Mouse (Mus musculus): ENCODE measurements around the gene Kank2. TPM values are rescaled to one million over a fixed set of nuclear protein-coding genes. Genes with fewer than 3 reads are reported as not detected.

The Kank2 gene
- polyA plus RNA-seq, 1 experiment from 2014 or later = 21.3 TPM

DNA sequence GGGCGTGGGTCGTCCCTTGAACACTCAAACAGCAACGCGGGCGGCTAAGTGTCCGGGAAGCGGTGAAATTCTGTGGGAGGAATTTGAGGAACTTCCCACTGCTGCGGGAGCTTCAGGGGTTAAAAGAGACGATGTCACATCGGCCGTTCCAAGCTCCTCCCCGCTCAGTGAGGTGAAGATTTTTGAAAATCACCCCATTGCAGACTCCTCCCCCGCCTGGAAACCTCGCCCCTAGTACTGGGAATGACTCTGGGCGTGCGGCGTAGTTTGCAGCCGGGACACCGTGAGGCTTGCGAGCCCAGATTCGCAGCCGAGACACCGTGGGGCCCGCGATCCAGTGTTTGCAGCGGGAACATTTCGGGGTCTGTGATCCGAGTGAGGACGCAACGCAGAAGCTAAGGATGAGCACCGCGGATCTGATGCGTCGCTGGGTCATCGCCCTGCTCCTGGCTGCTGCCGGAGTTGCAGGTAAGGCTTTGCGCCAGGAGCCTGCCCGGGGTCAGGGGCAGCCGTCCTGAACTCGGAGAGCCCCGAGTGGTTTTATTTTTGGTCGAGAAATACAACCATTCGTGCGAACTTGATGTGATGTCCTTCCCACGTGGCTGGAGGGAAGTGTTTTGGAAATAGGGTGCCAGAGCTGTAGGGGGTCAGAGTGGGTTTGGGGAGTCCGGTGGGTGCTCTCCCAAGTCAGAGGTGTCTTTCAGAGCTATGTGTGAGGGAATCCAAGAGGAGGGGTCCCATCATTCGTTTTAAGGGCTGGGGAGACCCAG is 75.0 kb downstream of the Kank2 start, which contains the start of gene Ldlr:
Gene Ldlr (plus strand): TSS at position 107 of the 770 bp plus-strand sequence.
- Histone ChIP-seq H3K9ac (peak within 1 kb of the TSS; percentile 78), H3K9me3 (no peaks in the 10 kb centered on the region), H3K27me3 (no peaks in the 10 kb centered on the region), H3K4me2 (replicated peaks) (peak within 1 kb of the TSS; percentile 81), H3K4me1 (peaks cover 23% of the 10 kb centered on the region), H3K27ac (peak within 1 kb of the TSS; percentile 95), H3K4me3 (peak within 1 kb of the TSS; percentile 76), H3K36me3 (peaks cover 19% of the 10 kb centered on the region)
- peak; percentile 85 for ATAC-seq (ENCODE audit: low FRiP score, low read depth)
- under 1% methylated on average over 47 of the region's 47 CpGs for WGBS

GRCm38 (mm10) chr9:21721036-21721435 is 77.5 kb downstream of the Kank2 start:
- Histone ChIP-seq H3K36me3 (no peaks in the 10 kb centered on the region), H3K4me3 (no peak overlapping the region), H3K4me2 (replicated peaks) (no peak overlapping the region), H3K27me3 (no peaks in the 10 kb centered on the region), H3K27ac (no peak overlapping the region), H3K9me3 (no peaks in the 10 kb centered on the region), H3K4me1 (peaks cover 19% of the 10 kb centered on the region), H3K9ac (0 out of 2 replicates have a peak overlapping the region, but pooled peaks have one; percentile 13)
- ATAC-seq (ENCODE audit: low FRiP score, low read depth) = no peak
- 70% methylated on average over 2 of the region's 2 CpGs for WGBS

DNA sequence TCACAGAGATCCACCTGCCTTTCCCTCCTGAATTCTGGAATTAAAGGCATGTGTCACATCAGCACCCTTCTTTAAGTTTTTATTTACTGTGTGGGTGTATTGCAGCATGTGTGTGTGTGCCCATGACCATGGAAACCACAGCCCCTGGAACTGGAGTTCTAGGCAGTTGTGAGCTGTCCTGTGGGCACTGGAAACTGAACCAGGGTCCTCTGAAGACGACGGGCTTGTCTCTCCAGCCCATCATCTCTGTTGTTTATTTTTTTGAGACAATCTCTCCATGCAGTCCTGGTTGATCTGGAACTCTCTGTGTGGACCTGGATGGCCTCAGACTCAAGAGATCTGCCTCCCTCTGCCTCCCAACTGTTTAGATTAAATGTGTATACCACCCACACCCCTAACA is 81.5 kb downstream of the Kank2 start:
- 83% methylated on average over 2 of the region's 2 CpGs for WGBS
- H3K4me3 ChIP-seq = no peak overlapping the region
- H3K36me3 ChIP-seq = peaks cover 3% of the 10 kb centered on the region; the same call in 1 of the 2 replicates
- no peaks in the 10 kb centered on the region for H3K27me3 ChIP-seq
- no peaks in the 10 kb centered on the region for H3K9me3 ChIP-seq
- H3K9ac ChIP-seq = no peak overlapping the region
- no peak overlapping the region for H3K27ac ChIP-seq
- ATAC-seq (ENCODE audit: low FRiP score, low read depth) = no peak
- no peak overlapping the region for H3K4me2 ChIP-seq (replicated peaks)
- peaks cover 3% of the 10 kb centered on the region; the same call in 1 of the 2 replicates for H3K4me1 ChIP-seq

Small RNA genes within 50 kb of the gene (microRNA-seq; reads per million reads assigned to microRNA genes)
- 7.0 reads per million, percentile 21 among the genes with 10 or more reads in this experiment for gene Mir7083

Other genes with a start within 250 kb of the Kank2 start
- gene Timm29, start 206.0 kb downstream of the Kank2 start, polyA plus RNA-seq (2015; fragmentation: Nextera tagmentation; extraction: Ambion mirVana) = 30.3 and 30.4 TPM in 2 replicates
- 23.9 and 27.5 TPM in 2 replicates for gene Yipf2, start 205.9 kb downstream of the Kank2 start, polyA plus RNA-seq (2015; fragmentation: Nextera tagmentation; extraction: Ambion mirVana)
- 91.8 and 99.5 TPM in 2 replicates for gene Smarca4, start 182.6 kb downstream of the Kank2 start, polyA plus RNA-seq (2015; fragmentation: Nextera tagmentation; extraction: Ambion mirVana)
- 30.8 and 31.2 TPM in 2 replicates for gene Ldlr, start 75.3 kb downstream of the Kank2 start, polyA plus RNA-seq (2015; fragmentation: Nextera tagmentation; extraction: Ambion mirVana)
- 109 and 117 TPM in 2 replicates for gene Spc24, start 38.4 kb downstream of the Kank2 start, polyA plus RNA-seq (2015; fragmentation: Nextera tagmentation; extraction: Ambion mirVana)
- gene Angptl8, start 36.8 kb upstream of the Kank2 start, polyA plus RNA-seq (2015; fragmentation: Nextera tagmentation; extraction: Ambion mirVana) = 0.67 and 0.91 TPM in 2 replicates
- gene Dock6, start 53.9 kb upstream of the Kank2 start, polyA plus RNA-seq (2015; fragmentation: Nextera tagmentation; extraction: Ambion mirVana) = 37.5 and 39.6 TPM in 2 replicates
- 14.0 and 15.5 TPM in 2 replicates for gene Rab3d, start 119.4 kb upstream of the Kank2 start, polyA plus RNA-seq (2015; fragmentation: Nextera tagmentation; extraction: Ambion mirVana)
- gene Ccdc159, start 128.7 kb upstream of the Kank2 start, polyA plus RNA-seq (2015; fragmentation: Nextera tagmentation; extraction: Ambion mirVana) = 5.1 and 6.2 TPM in 2 replicates
- gene Tmem205, start 128.8 kb upstream of the Kank2 start, polyA plus RNA-seq (2015; fragmentation: Nextera tagmentation; extraction: Ambion mirVana) = 41.3 and 46.5 TPM in 2 replicates
- gene Plppr2, start 138.3 kb upstream of the Kank2 start, polyA plus RNA-seq (2015; fragmentation: Nextera tagmentation; extraction: Ambion mirVana) = 8.5 and 9.1 TPM in 2 replicates
- 4.9 and 6.2 TPM in 2 replicates for gene Swsap1, start 157.0 kb upstream of the Kank2 start, polyA plus RNA-seq (2015; fragmentation: Nextera tagmentation; extraction: Ambion mirVana)
- 6.2 and 6.3 TPM in 2 replicates for gene Epor, start 164.8 kb upstream of the Kank2 start, polyA plus RNA-seq (2015; fragmentation: Nextera tagmentation; extraction: Ambion mirVana)
- 1.6 TPM in 2 replicates for gene Rgl3, start 190.7 kb upstream of the Kank2 start, polyA plus RNA-seq (2015; fragmentation: Nextera tagmentation; extraction: Ambion mirVana)
- 1.0 and 1.5 TPM in 2 replicates for gene Ccdc151, start 203.9 kb upstream of the Kank2 start, polyA plus RNA-seq (2015; fragmentation: Nextera tagmentation; extraction: Ambion mirVana)
- 119 and 122 TPM in 2 replicates for gene Prkcsh, start 204.1 kb upstream of the Kank2 start, polyA plus RNA-seq (2015; fragmentation: Nextera tagmentation; extraction: Ambion mirVana)

All from limb, embryonic 13.5 days (tissue).